Mouse (Mus musculus) cerebellum, adult 8-10 months (tissue): Measurements from ENCODE around the gene CK137956.

Experiments used
- DNase-seq: peaks from one replicate; pipeline ENCODE4 v3.0.0; 2022

CK137956 gene

GRCm38 (mm10) chr4:127907151-127907550, 63.6 kb downstream of the CK137956 start:
- no peak for DNase-seq

GRCm38 (mm10) chr4:127903954-127904353, 66.8 kb downstream of the CK137956 start:
- no peak for DNase-seq

GRCm38 (mm10) chr4:127900893-127901456, 69.8 kb downstream of the CK137956 start:
- DNase-seq = no peak

GRCm38 (mm10) chr4:127889071-127889470, 81.7 kb downstream of the CK137956 start:
- no peak for DNase-seq

GRCm38 (mm10) chr4:127878966-127879365, 91.8 kb downstream of the CK137956 start:
- DNase-seq = no peak
